Mouse (Mus musculus): ENCODE measurements around the gene Nxf1. TPM values are rescaled to one million over a fixed set of nuclear protein-coding genes. Genes with fewer than 3 reads are reported as not detected.

Gene Nxf1
- polyA plus RNA-seq, 1 experiment from 2014 or later: 125 TPM

DNA sequence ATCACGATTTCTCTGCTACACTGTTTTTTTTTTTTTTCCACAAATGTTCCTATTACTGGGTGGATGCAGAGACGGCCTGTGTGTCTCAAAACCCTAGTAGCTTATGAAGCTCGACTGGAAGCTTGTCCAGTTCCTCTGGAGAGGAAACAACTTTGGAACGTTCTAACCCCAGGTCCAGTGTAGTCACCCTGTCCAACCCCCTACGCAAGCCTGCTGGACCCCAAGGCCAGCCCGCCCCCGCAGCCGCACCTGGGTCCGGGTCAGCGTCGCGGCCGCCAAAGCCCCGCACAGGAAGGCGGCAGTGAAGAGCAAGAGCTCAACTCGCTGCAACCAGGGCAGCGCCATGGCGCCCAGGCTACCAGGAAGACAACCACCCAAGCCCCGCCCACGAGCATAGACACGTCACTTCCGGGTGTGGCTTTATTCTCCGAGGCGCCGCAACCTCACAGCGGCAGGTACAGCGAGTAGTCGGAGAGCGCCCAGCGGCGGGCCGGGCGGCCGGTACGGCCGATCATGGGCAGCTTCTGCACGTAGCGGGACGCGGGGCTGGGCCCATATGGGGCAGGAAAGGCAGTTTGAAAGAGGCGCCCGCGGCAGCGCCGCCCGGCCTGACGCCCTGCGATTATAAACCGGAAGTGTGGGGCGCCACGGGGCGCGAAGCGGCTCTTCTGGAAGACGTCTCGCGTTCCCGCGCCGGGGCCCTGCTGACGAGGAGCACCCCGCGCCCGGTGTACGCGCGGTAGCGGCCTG, 17.4 kb downstream of the Nxf1 start, which contains the start of gene Tmem179b:
Gene Tmem179b (minus strand): TSS at position 382 of the 750 bp plus-strand sequence.
- H3K27me3 ChIP-seq (ENCODE audit: control insufficient read depth, insufficient read depth, low read length): no peaks in the 10 kb centered on the region
- H3K4me2 ChIP-seq (replicated peaks): peak within 1 kb of the TSS; percentile 99
- ATAC-seq (ENCODE audit: low FRiP score) (peak; percentile 94), DNase-seq (ENCODE audit: low spot score) (peak; percentile 96)
- WGBS: under 1% methylated on average over 68 of the region's 68 CpGs
- no peaks in the 10 kb centered on the region for H3K9me3 ChIP-seq (ENCODE audit: control insufficient read depth, low read length)
- H3K4me3 ChIP-seq (replicated peaks; ENCODE audit: low read length): peak within 1 kb of the TSS; percentile 68
- peak within 1 kb of the TSS; percentile 99 for H3K27ac ChIP-seq
- H3K4me1 ChIP-seq (replicated peaks; ENCODE audit: control insufficient read depth, insufficient read depth, low read length): peaks cover 38% of the 10 kb centered on the region
- peak within 1 kb of the TSS; percentile 96 for H3K9ac ChIP-seq
- H3K36me3 ChIP-seq (replicated peaks; ENCODE audit: control insufficient read depth, insufficient read depth): peaks cover 48% of the 10 kb centered on the region

GRCm38 (mm10) chr19:8774951-8775421, 18.1 kb downstream of the Nxf1 start:
- Histone ChIP-seq H3K27me3 (ENCODE audit: control insufficient read depth, insufficient read depth, low read length) (no peaks in the 10 kb centered on the region), H3K4me2 (replicated peaks) (peak overlapping the region; percentile 99), H3K36me3 (replicated peaks; ENCODE audit: control insufficient read depth, insufficient read depth) (peaks cover 46% of the 10 kb centered on the region), H3K9ac (peak overlapping the region; percentile 96), H3K4me3 (replicated peaks; ENCODE audit: low read length) (peak overlapping the region; percentile 68), H3K27ac (peak overlapping the region; percentile 99), H3K9me3 (ENCODE audit: control insufficient read depth, low read length) (no peaks in the 10 kb centered on the region), H3K4me1 (replicated peaks; ENCODE audit: control insufficient read depth, insufficient read depth, low read length) (peaks cover 38% of the 10 kb centered on the region)
- no peak for DNase-seq (ENCODE audit: low spot score)
- ATAC-seq (ENCODE audit: low FRiP score): peak; percentile 28
- WGBS: 5% methylated on average over 20 of the region's 20 CpGs

GRCm38 (mm10) chr19:8786008-8786781, 29.3 kb downstream of the Nxf1 start, which contains the start of gene Taf6l:
Taf6l (minus strand) TSS chr19:8786417.
- ATAC-seq (ENCODE audit: low FRiP score): peak; percentile 99
- Histone ChIP-seq H3K27ac (peak within 1 kb of the TSS; percentile 64), H3K4me3 (replicated peaks; ENCODE audit: low read length) (peak within 1 kb of the TSS; percentile 61), H3K9me3 (ENCODE audit: control insufficient read depth, low read length) (no peaks in the 10 kb centered on the region), H3K27me3 (ENCODE audit: control insufficient read depth, insufficient read depth, low read length) (no peaks in the 10 kb centered on the region), H3K36me3 (replicated peaks; ENCODE audit: control insufficient read depth, insufficient read depth) (peaks cover 34% of the 10 kb centered on the region), H3K4me2 (replicated peaks) (peak within 1 kb of the TSS; percentile 68), H3K9ac (peak within 1 kb of the TSS; percentile 67), H3K4me1 (replicated peaks; ENCODE audit: control insufficient read depth, insufficient read depth, low read length) (peaks cover 6% of the 10 kb centered on the region; the same call in 1 of the 2 replicates)
- DNase-seq (ENCODE audit: low spot score): peak; percentile 94
- WGBS: under 1% methylated on average over 32 of the region's 32 CpGs

DNA sequence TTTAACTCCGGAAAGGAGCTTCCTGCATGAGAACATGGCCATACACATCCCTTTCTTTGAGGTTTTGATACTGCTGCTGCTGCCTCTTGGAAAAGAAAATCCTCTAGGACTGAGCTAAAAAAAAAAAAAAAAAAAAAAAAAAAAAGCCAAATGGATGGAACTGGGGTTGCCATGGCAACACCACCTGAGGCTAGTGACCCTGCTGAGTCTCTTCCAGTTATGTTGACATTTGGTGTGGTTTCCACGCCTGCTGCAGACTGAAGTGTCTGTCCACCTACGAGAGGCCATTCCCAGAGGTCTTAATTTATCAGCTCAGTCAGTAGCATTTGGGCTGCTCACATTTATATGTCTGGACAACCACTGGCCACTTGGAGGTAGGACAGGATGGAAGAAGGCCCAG, 31.6 kb downstream of the Nxf1 start:
- H3K9me3 ChIP-seq (ENCODE audit: control insufficient read depth, low read length): no peaks in the 10 kb centered on the region
- H3K36me3 ChIP-seq (replicated peaks; ENCODE audit: control insufficient read depth, insufficient read depth): peaks cover 26% of the 10 kb centered on the region
- H3K4me3 ChIP-seq (replicated peaks; ENCODE audit: low read length): no peak overlapping the region
- no peak for DNase-seq (ENCODE audit: low spot score)
- H3K4me1 ChIP-seq (replicated peaks; ENCODE audit: control insufficient read depth, insufficient read depth, low read length): peaks cover 6% of the 10 kb centered on the region; the same call in 1 of the 2 replicates
- no peaks in the 10 kb centered on the region for H3K27me3 ChIP-seq (ENCODE audit: control insufficient read depth, insufficient read depth, low read length)
- no peak for ATAC-seq (ENCODE audit: low FRiP score)
- peak overlapping the region; percentile 13; the same call in 1 of the 2 replicates for H3K9ac ChIP-seq
- 27% methylated on average over 3 of the region's 3 CpGs for WGBS
- no peak overlapping the region for H3K4me2 ChIP-seq (replicated peaks)
- H3K27ac ChIP-seq: peak overlapping the region; percentile 64; the same call in 1 of the 2 replicates

GRCm38 (mm10) chr19:8789171-8789570, 32.3 kb downstream of the Nxf1 start:
- 62% methylated on average over 1 of the region's 1 CpGs for WGBS
- no peaks in the 10 kb centered on the region for H3K27me3 ChIP-seq (ENCODE audit: control insufficient read depth, insufficient read depth, low read length)
- peaks cover 6% of the 10 kb centered on the region; the same call in 1 of the 2 replicates for H3K4me1 ChIP-seq (replicated peaks; ENCODE audit: control insufficient read depth, insufficient read depth, low read length)
- ATAC-seq (ENCODE audit: low FRiP score) (no peak), DNase-seq (ENCODE audit: low spot score) (no peak)
- no peak overlapping the region for H3K4me3 ChIP-seq (replicated peaks; ENCODE audit: low read length)
- H3K9ac ChIP-seq: peak overlapping the region; percentile 13; the same call in 1 of the 2 replicates
- peak overlapping the region; percentile 64 for H3K27ac ChIP-seq
- no peak overlapping the region for H3K4me2 ChIP-seq (replicated peaks)
- H3K9me3 ChIP-seq (ENCODE audit: control insufficient read depth, low read length): no peaks in the 10 kb centered on the region
- H3K36me3 ChIP-seq (replicated peaks; ENCODE audit: control insufficient read depth, insufficient read depth): peaks cover 26% of the 10 kb centered on the region

GRCm38 (mm10) chr19:8790171-8790570, 33.3 kb downstream of the Nxf1 start:
- no peak overlapping the region for H3K27ac ChIP-seq
- H3K9ac ChIP-seq: no peak overlapping the region
- 88% methylated on average over 7 of the region's 7 CpGs for WGBS
- no peak overlapping the region for H3K4me2 ChIP-seq (replicated peaks)
- H3K4me1 ChIP-seq (replicated peaks; ENCODE audit: control insufficient read depth, insufficient read depth, low read length): peaks cover 5% of the 10 kb centered on the region; the same call in 1 of the 2 replicates
- no peaks in the 10 kb centered on the region for H3K27me3 ChIP-seq (ENCODE audit: control insufficient read depth, insufficient read depth, low read length)
- H3K36me3 ChIP-seq (replicated peaks; ENCODE audit: control insufficient read depth, insufficient read depth): peaks cover 36% of the 10 kb centered on the region
- no peak overlapping the region for H3K4me3 ChIP-seq (replicated peaks; ENCODE audit: low read length)
- H3K9me3 ChIP-seq (ENCODE audit: control insufficient read depth, low read length): no peaks in the 10 kb centered on the region
- DNase-seq (ENCODE audit: low spot score) (no peak), ATAC-seq (ENCODE audit: low FRiP score) (no peak)

DNA sequence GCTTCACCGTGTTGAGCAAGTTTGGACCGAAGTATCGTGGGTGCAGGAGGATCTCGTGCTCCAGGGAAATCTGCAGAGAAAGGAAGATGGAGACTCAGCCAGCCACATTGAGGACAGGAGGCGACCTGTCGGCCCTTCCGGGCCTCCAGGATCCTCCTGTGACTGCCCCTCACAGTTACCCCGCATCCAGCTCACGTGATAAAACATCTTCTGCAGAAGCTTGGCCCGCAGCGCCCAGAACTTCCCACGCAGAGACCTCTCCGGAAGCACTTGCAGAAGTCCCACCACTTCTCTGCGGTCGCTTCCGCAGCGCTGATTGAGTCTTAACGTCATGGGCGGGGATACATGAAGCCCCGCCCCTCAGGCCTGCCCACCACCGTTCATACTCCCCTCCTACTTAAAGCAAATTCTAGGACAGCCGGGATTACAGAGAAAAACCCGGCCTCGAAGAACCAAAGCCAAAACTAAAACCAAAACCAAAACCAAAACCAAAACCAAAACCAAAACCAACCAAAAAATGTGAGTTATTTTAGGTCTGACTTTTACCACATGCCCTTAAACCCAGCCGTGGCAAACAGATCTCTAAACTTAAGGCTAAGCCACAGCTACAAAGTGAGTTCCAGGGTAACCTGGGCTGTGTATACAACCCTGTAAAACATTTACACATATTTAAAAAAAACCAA, 41.5 kb downstream of the Nxf1 start, which contains the start of gene Polr2g:
Gene Polr2g (minus strand): TSS at position 314 of the 683 bp plus-strand sequence.
- peak; percentile 70 for ATAC-seq (ENCODE audit: low FRiP score)
- 2% methylated on average over 25 of the region's 25 CpGs for WGBS

DNA sequence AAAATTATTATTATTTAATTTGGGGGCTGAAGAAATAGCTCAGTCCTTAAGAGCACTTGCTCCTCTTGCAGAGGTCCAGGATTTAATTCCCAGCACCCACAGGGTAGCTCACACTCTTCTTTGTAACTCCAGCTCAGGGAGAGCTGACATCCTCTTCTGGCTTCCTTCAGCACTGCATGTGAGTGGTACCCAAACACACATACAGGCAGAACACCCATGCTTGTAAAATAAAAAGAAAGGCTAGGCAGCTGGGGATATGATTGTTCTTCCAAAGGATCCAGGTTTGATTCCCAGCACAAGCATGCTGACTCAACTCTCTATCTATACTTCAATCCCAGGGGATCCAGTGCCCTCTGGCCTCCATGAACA, 42.1 kb downstream of the Nxf1 start:
- peak overlapping the region; percentile 61; the same call in 1 of the 2 replicates for H3K27ac ChIP-seq
- no peaks in the 10 kb centered on the region for H3K27me3 ChIP-seq (ENCODE audit: control insufficient read depth, insufficient read depth, low read length)
- H3K4me3 ChIP-seq (replicated peaks; ENCODE audit: low read length): peak overlapping the region; percentile 69
- peak overlapping the region; percentile 94 for H3K4me2 ChIP-seq (replicated peaks)
- H3K9ac ChIP-seq: no peak overlapping the region
- H3K9me3 ChIP-seq (ENCODE audit: control insufficient read depth, low read length): no peaks in the 10 kb centered on the region
- ATAC-seq (ENCODE audit: low FRiP score): no peak
- H3K36me3 ChIP-seq (replicated peaks; ENCODE audit: control insufficient read depth, insufficient read depth): peaks cover 23% of the 10 kb centered on the region
- no peak for DNase-seq (ENCODE audit: low spot score)
- peaks cover 18% of the 10 kb centered on the region for H3K4me1 ChIP-seq (replicated peaks; ENCODE audit: control insufficient read depth, insufficient read depth, low read length)

More for the DNA sequence above, 41.5 kb downstream of the Nxf1 start, which contains the start of gene Polr2g:
- no peaks in the 10 kb centered on the region for H3K27me3 ChIP-seq (ENCODE audit: control insufficient read depth, insufficient read depth, low read length)
- peak within 1 kb of the TSS; percentile 77 for H3K9ac ChIP-seq
- H3K4me2 ChIP-seq (replicated peaks): peak within 1 kb of the TSS; percentile 94
- no peaks in the 10 kb centered on the region for H3K9me3 ChIP-seq (ENCODE audit: control insufficient read depth, low read length)
- DNase-seq (ENCODE audit: low spot score): peak; percentile 91
- H3K36me3 ChIP-seq (replicated peaks; ENCODE audit: control insufficient read depth, insufficient read depth): peaks cover 29% of the 10 kb centered on the region
- H3K4me1 ChIP-seq (replicated peaks; ENCODE audit: control insufficient read depth, insufficient read depth, low read length): peaks cover 18% of the 10 kb centered on the region
- H3K27ac ChIP-seq: peak within 1 kb of the TSS; percentile 61
- H3K4me3 ChIP-seq (replicated peaks; ENCODE audit: low read length): peak within 1 kb of the TSS; percentile 69

Data from hindbrain, embryonic 14.5 days (tissue).